Mouse (Mus musculus) midbrain, embryonic 12.5 days (tissue): ENCODE measurements around the gene Olfr453. TPM values are rescaled to one million over a fixed set of nuclear protein-coding genes. Genes with fewer than 3 reads are reported as not detected.

Experiments used
- ATAC-seq: fragments of 200-750 bp; cut with Nextera tagmentation; 2 replicates; pipeline ENCODE4 v1.8.0; 2017; ENCODE audit warnings: low read depth, moderate TSS enrichment, moderate library complexity; ENCODE audit not compliant: low FRiP score
- H3K27ac ChIP-seq: fragments of 300-500 bp; sonication (generic); replicated peaks from 2 replicates; pipeline ENCODE4 v1.5.1; 2016; ENCODE audit warnings: mild to moderate bottlenecking
- H3K27me3 ChIP-seq: fragments of 300-500 bp; sonication (generic); 2 replicates; pipeline ENCODE4 v1.6.1; 2016; ENCODE audit warnings: mild to moderate bottlenecking
- H3K36me3 ChIP-seq: fragments of 300-500 bp; sonication (generic); 2 replicates; pipeline ENCODE4 v1.6.1; 2016
- H3K4me1 ChIP-seq: fragments of 300-500 bp; sonication (generic); 2 replicates; pipeline ENCODE4 v1.6.1; 2016
- H3K4me2 ChIP-seq: fragments of 300-500 bp; sonication (generic); replicated peaks from 2 replicates; pipeline ENCODE4 v1.6.1; 2016; ENCODE audit warnings: mild to moderate bottlenecking, moderate library complexity
- H3K4me3 ChIP-seq: fragments of 300-500 bp; sonication (generic); 2 replicates; pipeline ENCODE4 v1.5.1; 2016; ENCODE audit warnings: mild to moderate bottlenecking
- H3K9ac ChIP-seq: fragments of 300-500 bp; sonication (generic); replicated peaks from 2 replicates; pipeline ENCODE4 v1.6.1; 2016; ENCODE audit warnings: mild to moderate bottlenecking, moderate library complexity
- H3K9me3 ChIP-seq: fragments of 300-500 bp; sonication (generic); 2 replicates; pipeline ENCODE4 v1.6.1; 2016; ENCODE audit warnings: mild to moderate bottlenecking
- WGBS: fragments of 180-500 bp; shearing (Covaris S2); methylation state at CpG from one replicate; pipeline ENCODE4 v1.1.7; 2016; 5-methylcytosine and 5-hydroxymethylcytosine counted together
- polyA plus RNA-seq: library from polyadenylated mRNA; unstranded; fragments of >200 nt; fragmentation: Nextera tagmentation; extraction: Ambion mirVana; gene quantifications from 2 replicates; pipeline ENCODE4 v1.2.1, GENCODE M21; 2016

Gene Olfr453
- polyA plus RNA-seq = not detected in 2 replicates

- no peak within 1 kb of the TSS for H3K9ac ChIP-seq
- H3K4me1 ChIP-seq = no peaks in the 10 kb centered on the region
- H3K4me2 ChIP-seq = no peak within 1 kb of the TSS
- no peaks in the 10 kb centered on the region for H3K36me3 ChIP-seq
- H3K27me3 ChIP-seq = no peaks in the 10 kb centered on the region
- H3K9me3 ChIP-seq = no peaks in the 10 kb centered on the region
- no peak within 1 kb of the TSS for H3K4me3 ChIP-seq
- H3K27ac ChIP-seq = no peak within 1 kb of the TSS
- 95% methylated on average over 1 of the region's 1 CpGs for WGBS
- ATAC-seq = no peak
Observed at GRCm38 (mm10) chr6:42739071-42739470, at the start of gene Olfr453. Gene Olfr453 (plus strand): TSS chr6:42739371.

GRCm38 (mm10) chr6:42689761-42690160 is 49.4 kb upstream of the Olfr453 start:
- no peak for ATAC-seq

GRCm38 (mm10) chr6:42692154-42692516 is 47.0 kb upstream of the Olfr453 start:
- Histone ChIP-seq H3K4me3 (peak overlapping the region; percentile 55), H3K27ac (peak overlapping the region; percentile 95)
- peak; percentile 86 for ATAC-seq

More at GRCm38 (mm10) chr6:42689761-42690160, 49.4 kb upstream of the Olfr453 start:
- H3K9ac ChIP-seq = no peak overlapping the region
- no peaks in the 10 kb centered on the region for H3K27me3 ChIP-seq
- H3K9me3 ChIP-seq = no peaks in the 10 kb centered on the region
- H3K4me1 ChIP-seq = peaks cover 25% of the 10 kb centered on the region
- no peak overlapping the region for H3K4me2 ChIP-seq
- no peak overlapping the region for H3K27ac ChIP-seq
- no peak overlapping the region for H3K4me3 ChIP-seq
- peaks cover 29% of the 10 kb centered on the region for H3K36me3 ChIP-seq

GRCm38 (mm10) chr6:42692517-42693190 is 46.5 kb upstream of the Olfr453 start:
- Histone ChIP-seq H3K4me1 (peaks cover 25% of the 10 kb centered on the region), H3K9me3 (no peaks in the 10 kb centered on the region), H3K4me3 (peak overlapping the region; percentile 55), H3K9ac (peak overlapping the region; percentile 79), H3K4me2 (peak overlapping the region; percentile 75), H3K27ac (peak overlapping the region; percentile 95), H3K36me3 (peaks cover 11% of the 10 kb centered on the region), H3K27me3 (no peaks in the 10 kb centered on the region)
- under 1% methylated on average over 32 of the region's 32 CpGs for WGBS
- peak; percentile 94 for ATAC-seq

More at GRCm38 (mm10) chr6:42692154-42692516, 47.0 kb upstream of the Olfr453 start:
- peak overlapping the region; percentile 75 for H3K4me2 ChIP-seq
- WGBS = 0% methylated on average over 9 of the region's 10 CpGs
- H3K9ac ChIP-seq = peak overlapping the region; percentile 79
- peaks cover 25% of the 10 kb centered on the region for H3K4me1 ChIP-seq
- H3K9me3 ChIP-seq = no peaks in the 10 kb centered on the region
- H3K27me3 ChIP-seq = no peaks in the 10 kb centered on the region
- peaks cover 13% of the 10 kb centered on the region for H3K36me3 ChIP-seq

GRCm38 (mm10) chr6:42709291-42710211 is 29.6 kb upstream of the Olfr453 start, which contains the start of gene Tcaf1:
Gene Tcaf1 (minus strand): TSS chr6:42710088.
- Histone ChIP-seq H3K9ac (peak within 1 kb of the TSS; percentile 91), H3K27ac (peak within 1 kb of the TSS; percentile 96), H3K27me3 (no peaks in the 10 kb centered on the region), H3K4me3 (peak within 1 kb of the TSS; percentile 80), H3K9me3 (no peaks in the 10 kb centered on the region), H3K4me2 (peak within 1 kb of the TSS; percentile 69), H3K4me1 (peaks cover 15% of the 10 kb centered on the region), H3K36me3 (no peaks in the 10 kb centered on the region)
- WGBS = under 1% methylated on average over 28 of the region's 28 CpGs
- peak; percentile 99 for ATAC-seq

- peaks cover 4% of the 10 kb centered on the region; the same call in 1 of the 2 replicates for H3K4me1 ChIP-seq
- H3K27me3 ChIP-seq = no peaks in the 10 kb centered on the region
- no peak overlapping the region for H3K4me3 ChIP-seq
- H3K9ac ChIP-seq = no peak overlapping the region
- no peaks in the 10 kb centered on the region for H3K36me3 ChIP-seq
- 73% methylated on average over 8 of the region's 8 CpGs for WGBS
- no peak for ATAC-seq
- H3K4me2 ChIP-seq = no peak overlapping the region
- H3K27ac ChIP-seq = no peak overlapping the region
- H3K9me3 ChIP-seq = no peaks in the 10 kb centered on the region
Observed at GRCm38 (mm10) chr6:42714668-42715067, 24.5 kb upstream of the Olfr453 start.

GRCm38 (mm10) chr6:42717973-42718372 is 21.2 kb upstream of the Olfr453 start:
- no peaks in the 10 kb centered on the region for H3K27me3 ChIP-seq
- ATAC-seq = no peak
- H3K36me3 ChIP-seq = no peaks in the 10 kb centered on the region
- no peaks in the 10 kb centered on the region for H3K9me3 ChIP-seq
- H3K4me2 ChIP-seq = no peak overlapping the region
- no peak overlapping the region for H3K9ac ChIP-seq
- peaks cover 4% of the 10 kb centered on the region; the same call in 1 of the 2 replicates for H3K4me1 ChIP-seq
- no peak overlapping the region for H3K27ac ChIP-seq
- H3K4me3 ChIP-seq = no peak overlapping the region

GRCm38 (mm10) chr6:42742303-42742702 is 3.1 kb downstream of the Olfr453 start:
- no peak overlapping the region for H3K27ac ChIP-seq
- H3K9ac ChIP-seq = no peak overlapping the region
- no peak overlapping the region for H3K4me2 ChIP-seq
- no peak for ATAC-seq
- no peaks in the 10 kb centered on the region for H3K27me3 ChIP-seq
- H3K4me3 ChIP-seq = no peak overlapping the region
- no peaks in the 10 kb centered on the region for H3K9me3 ChIP-seq
- 81% methylated on average over 5 of the region's 5 CpGs for WGBS
- H3K36me3 ChIP-seq = no peaks in the 10 kb centered on the region
- no peaks in the 10 kb centered on the region for H3K4me1 ChIP-seq

- Histone ChIP-seq H3K4me1 (no peaks in the 10 kb centered on the region), H3K36me3 (no peaks in the 10 kb centered on the region), H3K4me2 (no peak overlapping the region), H3K9ac (no peak overlapping the region), H3K27ac (no peak overlapping the region), H3K27me3 (no peaks in the 10 kb centered on the region), H3K9me3 (no peaks in the 10 kb centered on the region), H3K4me3 (no peak overlapping the region)
- no peak for ATAC-seq
Observed at GRCm38 (mm10) chr6:42747846-42748245, 8.7 kb downstream of the Olfr453 start.

GRCm38 (mm10) chr6:42756104-42756503 is 16.9 kb downstream of the Olfr453 start, which contains the start of gene Olfr38:
Gene Olfr38 (plus strand): TSS chr6:42756404.
- H3K27me3 ChIP-seq = no peaks in the 10 kb centered on the region
- H3K27ac ChIP-seq = no peak within 1 kb of the TSS
- no peak within 1 kb of the TSS for H3K4me3 ChIP-seq
- H3K9me3 ChIP-seq = no peaks in the 10 kb centered on the region
- H3K4me2 ChIP-seq = no peak within 1 kb of the TSS
- WGBS = 71% methylated on average over 1 of the region's 1 CpGs
- no peak within 1 kb of the TSS for H3K9ac ChIP-seq
- H3K36me3 ChIP-seq = no peaks in the 10 kb centered on the region
- ATAC-seq = no peak
- no peaks in the 10 kb centered on the region for H3K4me1 ChIP-seq

GRCm38 (mm10) chr6:42777066-42777465 is 37.9 kb downstream of the Olfr453 start:
- no peak overlapping the region for H3K9ac ChIP-seq
- ATAC-seq = no peak
- no peak overlapping the region for H3K4me3 ChIP-seq
- H3K4me2 ChIP-seq = no peak overlapping the region
- 97% methylated on average over 1 of the region's 1 CpGs for WGBS
- H3K9me3 ChIP-seq = no peaks in the 10 kb centered on the region
- no peaks in the 10 kb centered on the region for H3K36me3 ChIP-seq
- no peak overlapping the region for H3K27ac ChIP-seq
- H3K27me3 ChIP-seq = no peaks in the 10 kb centered on the region
- H3K4me1 ChIP-seq = no peaks in the 10 kb centered on the region

- Histone ChIP-seq H3K27ac (no peak within 1 kb of the TSS), H3K9ac (no peak within 1 kb of the TSS), H3K4me1 (no peaks in the 10 kb centered on the region), H3K4me3 (no peak within 1 kb of the TSS), H3K36me3 (no peaks in the 10 kb centered on the region), H3K4me2 (no peak within 1 kb of the TSS), H3K27me3 (no peaks in the 10 kb centered on the region), H3K9me3 (no peaks in the 10 kb centered on the region)
- no peak for ATAC-seq
Observed at GRCm38 (mm10) chr6:42784793-42785192, 45.6 kb downstream of the Olfr453 start, which contains the start of gene Olfr452. Gene Olfr452 (plus strand): TSS chr6:42785093.
